Mouse (Mus musculus) MEL (cell line): ENCODE measurements around the gene Agr2. TPM values are rescaled to one million over a fixed set of nuclear protein-coding genes. Genes with fewer than 3 reads are reported as not detected.

Source experiments
- DNase-seq: peaks from one replicate; pipeline ENCODE4 v3.0.0; 2011; ENCODE audit warnings: low read depth, low spot score
- H3K27ac ChIP-seq: 2 replicates; pipeline ENCODE4 v1.5.1; 2012; ENCODE audit warnings: low read depth, mild to moderate bottlenecking, control low read depth, low read length, moderate library complexity; ENCODE audit not compliant: control insufficient read depth
- H3K27me3 ChIP-seq, 2 experiments: fragments of 150-350 bp in 1 of 2; sonication (generic) in 1 of 2; 2 replicates each; pipeline ENCODE4 v1.6.1; 2012; ENCODE audit warnings: low read length in 2 of 2, mild to moderate bottlenecking in 2 of 2, improper control_type of control experiment in 1 of 2, moderate library complexity in 1 of 2; ENCODE audit not compliant: insufficient read depth in 2 of 2, control insufficient read depth in 1 of 2
- H3K36me3 ChIP-seq, 2 experiments: 2 replicates each; pipeline ENCODE4 v1.6.1; 2012 to 2014; ENCODE audit warnings: low read length in 2 of 2, improper control_type of control experiment in 1 of 2, inconsistent platforms in 1 of 2, mild to moderate bottlenecking in 1 of 2; ENCODE audit not compliant: insufficient read depth in 2 of 2, control insufficient read depth in 1 of 2
- H3K4me1 ChIP-seq, 2 experiments: fragments of 150-350 bp in 1 of 2; sonication (generic) in 1 of 2; 2 replicates each; pipeline ENCODE4 v1.6.1; 2012; ENCODE audit warnings: low read length in 2 of 2, improper control_type of control experiment in 1 of 2, mild to moderate bottlenecking in 1 of 2; ENCODE audit not compliant: insufficient read depth in 2 of 2, control insufficient read depth in 1 of 2
- H3K4me3 ChIP-seq, 2 experiments: fragments of 150-350 bp in 1 of 2; sonication (generic) in 1 of 2; 2 replicates each; pipeline ENCODE4 v1.5.1; 2012; ENCODE audit warnings: low read depth in 2 of 2, low read length in 2 of 2, mild to moderate bottlenecking in 2 of 2, moderate library complexity in 2 of 2, control low read depth in 1 of 2, improper control_type of control experiment in 1 of 2; ENCODE audit not compliant: control insufficient read depth in 1 of 2, insufficient read depth in 1 of 2
- H3K79me2 ChIP-seq: 2 replicates; pipeline ENCODE4 v1.6.1; 2012; ENCODE audit warnings: mild to moderate bottlenecking, low read length, moderate library complexity; ENCODE audit not compliant: control insufficient read depth, poor library complexity, insufficient read depth
- H3K9ac ChIP-seq: 2 replicates; pipeline ENCODE4 v1.6.1; 2012; ENCODE audit warnings: low read depth, mild to moderate bottlenecking, control low read depth, low read length, moderate library complexity; ENCODE audit not compliant: control insufficient read depth, poor library complexity, severe bottlenecking
- H3K9me3 ChIP-seq: fragments of 150-350 bp; sonication (generic); replicated peaks from 2 replicates; pipeline ENCODE4 v1.6.1; 2012; ENCODE audit warnings: mild to moderate bottlenecking, low read length, improper control_type of control experiment, moderate library complexity; ENCODE audit not compliant: insufficient read depth
- BHLHE40 ChIP-seq: IDR thresholded peaks from 2 replicates; pipeline ENCODE4 v1.6.1; 2012; ENCODE audit warnings: low read depth, mild to moderate bottlenecking, inconsistent platforms, low read length, improper control_type of control experiment, borderline replicate concordance
- CHD1 ChIP-seq: IDR thresholded peaks from 2 replicates; pipeline ENCODE4 v1.6.1; 2012; ENCODE audit warnings: low read depth, mild to moderate bottlenecking, inconsistent platforms, low read length, improper control_type of control experiment
- CHD2 ChIP-seq: IDR thresholded peaks from 2 replicates; pipeline ENCODE4 v1.6.1; 2011; ENCODE audit warnings: low read length, improper control_type of control experiment
- EP300 ChIP-seq, 2 experiments: IDR thresholded peaks; 2 replicates each; pipeline ENCODE4 v1.6.1; 2011; ENCODE audit warnings: improper control_type of control experiment in 2 of 2, low read length in 2 of 2, low read depth in 1 of 2, mild to moderate bottlenecking in 1 of 2
- GABPA ChIP-seq: IDR thresholded peaks from 2 replicates; pipeline ENCODE4 v1.6.1; 2012; ENCODE audit warnings: low read depth, mild to moderate bottlenecking, inconsistent platforms, low read length, improper control_type of control experiment, moderate library complexity
- JUND ChIP-seq: IDR thresholded peaks from 2 replicates; pipeline ENCODE4 v1.6.1; 2011; ENCODE audit warnings: low read depth, mild to moderate bottlenecking, improper control_type of control experiment, low read length
- MAX ChIP-seq: IDR thresholded peaks from 2 replicates; pipeline ENCODE4 v1.6.1; 2011; ENCODE audit warnings: low read length, improper control_type of control experiment
- MXI1 ChIP-seq: IDR thresholded peaks from 2 replicates; pipeline ENCODE4 v1.6.1; 2011; ENCODE audit warnings: mild to moderate bottlenecking, low read depth, low read length, improper control_type of control experiment
- MYB ChIP-seq: IDR thresholded peaks from 2 replicates; pipeline ENCODE4 v1.6.1; 2011; ENCODE audit warnings: mild to moderate bottlenecking, low read depth, low read length, improper control_type of control experiment
- MYC ChIP-seq: IDR thresholded peaks from 2 replicates; pipeline ENCODE4 v1.6.1; 2011; ENCODE audit warnings: low read depth, mild to moderate bottlenecking, low read length, improper control_type of control experiment, moderate library complexity
- POLR2A ChIP-seq, 2 experiments: IDR thresholded peaks; 2 replicates each; pipeline ENCODE4 v1.6.1; 2011 to 2012; ENCODE audit warnings: low read length in 2 of 2, mild to moderate bottlenecking in 2 of 2, control low read depth in 1 of 2, improper control_type of control experiment in 1 of 2, low read depth in 1 of 2, moderate library complexity in 1 of 2; ENCODE audit not compliant: control insufficient read depth in 1 of 2, insufficient read depth in 1 of 2, poor library complexity in 1 of 2
- RAD21 ChIP-seq: IDR thresholded peaks from 2 replicates; pipeline ENCODE4 v1.6.1; 2011; ENCODE audit warnings: mild to moderate bottlenecking, low read depth, low read length, improper control_type of control experiment
- RCOR1 ChIP-seq: IDR thresholded peaks from 2 replicates; pipeline ENCODE4 v1.6.1; 2012; ENCODE audit warnings: low read depth, mild to moderate bottlenecking, inconsistent platforms, low read length, improper control_type of control experiment
- SIN3A ChIP-seq: IDR thresholded peaks from 2 replicates; pipeline ENCODE4 v1.6.1; 2012; ENCODE audit warnings: low read length, improper control_type of control experiment, inconsistent platforms
- SMC3 ChIP-seq: IDR thresholded peaks from 2 replicates; pipeline ENCODE4 v1.6.1; 2011; ENCODE audit warnings: low read depth, low read length, improper control_type of control experiment
- TAL1 ChIP-seq: IDR thresholded peaks from 2 replicates; pipeline ENCODE4 v1.6.1; 2012; ENCODE audit warnings: mild to moderate bottlenecking, inconsistent platforms, low read length, moderate library complexity, mixed read lengths
- TCF12 ChIP-seq: IDR thresholded peaks from 2 replicates; pipeline ENCODE4 v1.6.1; 2014; ENCODE audit warnings: low read depth, mild to moderate bottlenecking, inconsistent platforms, low read length, improper control_type of control experiment, moderate library complexity
- UBTF ChIP-seq: IDR thresholded peaks from 2 replicates; pipeline ENCODE4 v1.6.1; 2012; ENCODE audit warnings: low read depth, mild to moderate bottlenecking, inconsistent platforms, low read length, improper control_type of control experiment, moderate library complexity, borderline replicate concordance; ENCODE audit not compliant: insufficient read depth
- ZC3H11A ChIP-seq: IDR thresholded peaks from 2 replicates; pipeline ENCODE4 v1.6.1; 2012; ENCODE audit warnings: low read depth, mild to moderate bottlenecking, inconsistent platforms, low read length, improper control_type of control experiment
- ZNF384 ChIP-seq: IDR thresholded peaks from 2 replicates; pipeline ENCODE4 v1.6.1; 2012; ENCODE audit warnings: low read depth, mild to moderate bottlenecking, inconsistent platforms, low read length, improper control_type of control experiment
- polyA plus RNA-seq, 2 experiments: library from polyadenylated mRNA; stranded (reverse) in 1 of 2; unstranded in 1 of 2; fragments of >175 nt in 1 of 2; fragments of >200 nt in 1 of 2; gene quantifications; 2 replicates each; pipeline versions ENCODE4 v1.2.1 to v1.2.4; 2012; ENCODE audit warnings: low replicate concordance in 2 of 2, low read depth in 1 of 2; ENCODE audit not compliant: insufficient read length in 2 of 2, insufficient read depth in 1 of 2, missing spikeins in 1 of 2
- total RNA-seq: library from RNA; depleted of rRNA; stranded (reverse); fragments of 300-350 nt; gene quantifications from 2 replicates; pipeline ENCODE4 v1.2.3, GENCODE M21; 2012; rRNA removed

Gene Agr2
- total RNA-seq, result not detected in 2 replicates
- not detected for polyA plus RNA-seq

DNA sequence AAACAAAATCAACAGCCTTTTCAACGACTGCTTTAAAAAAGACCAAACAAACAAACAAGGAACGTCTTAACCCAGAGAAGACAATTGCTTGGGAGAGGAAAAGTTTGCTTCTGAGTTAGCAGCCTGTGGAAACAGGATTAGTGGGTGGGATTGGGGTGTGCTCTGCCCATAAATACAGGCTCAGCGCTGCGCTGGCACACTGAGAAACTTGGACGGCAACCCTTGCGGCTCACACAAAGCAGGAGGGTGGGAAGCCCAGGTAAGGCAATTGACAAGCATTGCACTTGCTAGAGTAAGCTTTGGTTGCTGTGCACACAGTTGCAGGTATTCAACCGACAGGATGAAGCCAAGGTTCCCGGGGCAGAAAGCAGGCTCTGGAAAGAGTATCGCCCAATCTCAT, at the start of gene Agr2:
Agr2 (plus strand) TSS at position 197 of the 400 bp plus-strand sequence.
- no peak for DNase-seq
- Histone ChIP-seq H3K9ac (no peak within 1 kb of the TSS), H3K27ac (no peak within 1 kb of the TSS), H3K4me3 (no peak within 1 kb of the TSS), H3K9me3 (no peaks in the 10 kb centered on the region), H3K27me3 (peaks cover 0 to 2% of the 10 kb centered on the region in 2 experiments; a peak in 2 of 4 replicates), H3K79me2 (no peaks in the 10 kb centered on the region), H3K36me3 (0 out of 4 replicates have a peak, but pooled peaks cover 0 to 2% of the 10 kb centered on the region in 2 experiments), H3K4me1 (no peaks in the 10 kb centered on the region)
- no peak for TF ChIP-seq CHD1
- TF ChIP-seq BHLHE40, result no peak
- TF ChIP-seq MYC, result no peak
- TF ChIP-seq MXI1, result no peak
- TF ChIP-seq RAD21, result no peak
- no peak for TF ChIP-seq ZC3H11A
- no peak for TF ChIP-seq POLR2A (IDR thresholded peaks at IDR 0.05; ENCODE audit: control insufficient read depth in 1 of 2, insufficient read depth in 1 of 2, low read depth in 1 of 2, low read length in 2 of 2, poor library complexity in 1 of 2)
- TF ChIP-seq TAL1, result no peak
- no peak for TF ChIP-seq TCF12
- no peak for TF ChIP-seq JUND
- TF ChIP-seq RCOR1, result no peak

DNA sequence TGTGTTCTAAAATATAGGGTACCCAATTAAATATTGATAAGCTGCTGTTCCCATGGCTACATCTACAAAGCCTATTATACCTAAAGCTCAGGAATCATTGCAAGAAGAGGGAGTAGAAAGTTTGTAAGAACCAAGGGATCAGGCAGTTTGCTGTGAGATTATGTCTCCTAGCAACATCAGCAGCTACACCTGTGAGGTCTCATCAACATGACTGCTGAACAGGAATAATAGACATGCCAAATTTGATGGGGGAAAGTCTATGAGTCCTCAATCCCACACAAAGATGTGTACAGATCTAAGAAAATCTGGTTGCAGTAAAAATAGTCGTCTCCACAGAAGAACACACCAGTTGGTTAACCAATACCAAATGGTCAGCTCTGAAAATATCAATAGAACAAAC, 41.0 kb upstream of the Agr2 start:
- Histone ChIP-seq H3K9ac (no peak overlapping the region), H3K27me3 (peaks cover 5 to 6% of the 10 kb centered on the region in 2 experiments; a peak in 3 of 4 replicates), H3K9me3 (no peaks in the 10 kb centered on the region), H3K4me3 (no peak overlapping the region), H3K79me2 (no peaks in the 10 kb centered on the region), H3K36me3 (no peaks in the 10 kb centered on the region), H3K27ac (no peak overlapping the region), H3K4me1 (no peaks in the 10 kb centered on the region)
- no peak for TF ChIP-seq RCOR1
- no peak for TF ChIP-seq ZNF384
- no peak for TF ChIP-seq UBTF
- TF ChIP-seq MYB, result no peak
- TF ChIP-seq MAX, result no peak
- no peak for TF ChIP-seq EP300 (IDR thresholded peaks at IDR 0.05; ENCODE audit: low read depth in 1 of 2, low read length in 2 of 2)
- no peak for TF ChIP-seq GABPA
- TF ChIP-seq CHD2, result no peak
- TF ChIP-seq CHD1, result no peak
- TF ChIP-seq SIN3A, result no peak
- TF ChIP-seq BHLHE40, result no peak
- no peak for TF ChIP-seq SMC3
- DNase-seq, result no peak
